Mouse (Mus musculus) 3T3-L1 (cell line): ENCODE measurements around the gene Ccdc137.
"Not testable (repeated sequence)": the region's sequence is repeated elsewhere in the genome, so short reads cannot be mapped to it uniquely, and the experiment has no call there.

ENCODE experiments used
- DNase-seq: peaks from one replicate; pipeline ENCODE4 v3.0.0-alpha.2; 2015; ENCODE audit warnings: low read depth, low spot score

Ccdc137 gene

GRCm38 (mm10) chr11:120457772-120458751 lies at the start of gene Ccdc137, which contains the start of gene Oxld1:
Gene Ccdc137 (plus strand): TSS chr11:120458115.
Gene Oxld1 (minus strand): TSS chr11:120458068.
- DNase-seq = peak; percentile 90

- not testable (repeated sequence) for DNase-seq
Observed at GRCm38 (mm10) chr11:120413621-120414020, 44.3 kb upstream of the Ccdc137 start.

GRCm38 (mm10) chr11:120417852-120418251 lies 40.1 kb upstream of the Ccdc137 start:
- DNase-seq = no peak

GRCm38 (mm10) chr11:120418592-120418991 lies 39.3 kb upstream of the Ccdc137 start:
- DNase-seq = no peak

GRCm38 (mm10) chr11:120422651-120423568 lies 35.0 kb upstream of the Ccdc137 start:
- no peak for DNase-seq

- peak; percentile 77 for DNase-seq
Observed at GRCm38 (mm10) chr11:120423569-120424295, 34.2 kb upstream of the Ccdc137 start.

- no peak for DNase-seq
Observed at GRCm38 (mm10) chr11:120426727-120427126, 31.2 kb upstream of the Ccdc137 start.

- DNase-seq = peak; percentile 79
Observed at GRCm38 (mm10) chr11:120437152-120437856, 20.6 kb upstream of the Ccdc137 start, which contains the start of gene Nploc4. Gene Nploc4 (minus strand): TSS chr11:120437708.

GRCm38 (mm10) chr11:120437857-120438385 lies 20.0 kb upstream of the Ccdc137 start:
- peak; percentile 39 for DNase-seq

- no peak for DNase-seq
Observed at GRCm38 (mm10) chr11:120442344-120442743, 15.6 kb upstream of the Ccdc137 start, which contains the start of gene Tspan10. Gene Tspan10 (plus strand): TSS chr11:120442644.

- no peak for DNase-seq
Observed at GRCm38 (mm10) chr11:120442765-120443280, 15.1 kb upstream of the Ccdc137 start.

GRCm38 (mm10) chr11:120444106-120444505 lies 13.8 kb upstream of the Ccdc137 start:
- DNase-seq = no peak

- no peak for DNase-seq
Observed at GRCm38 (mm10) chr11:120445475-120445874, 12.4 kb upstream of the Ccdc137 start.

GRCm38 (mm10) chr11:120447179-120447578 lies 10.7 kb upstream of the Ccdc137 start:
- DNase-seq = no peak

- no peak for DNase-seq
Observed at GRCm38 (mm10) chr11:120452246-120452645, 5.7 kb upstream of the Ccdc137 start.

GRCm38 (mm10) chr11:120453306-120453705 lies 4.6 kb upstream of the Ccdc137 start, which contains the start of gene Pde6g:
Gene Pde6g (minus strand): TSS chr11:120453500.
- no peak for DNase-seq

- no peak for DNase-seq
Observed at GRCm38 (mm10) chr11:120454965-120455364, 3.0 kb upstream of the Ccdc137 start.

- no peak for DNase-seq
Observed at GRCm38 (mm10) chr11:120455413-120455812, 2.5 kb upstream of the Ccdc137 start.

- DNase-seq = no peak
Observed at GRCm38 (mm10) chr11:120457370-120457769, 545 bp upstream of the Ccdc137 start.
